Mouse (Mus musculus) spleen, adult 2 months (tissue): Measurements from ENCODE around the gene Pum3. TPM values are rescaled to one million over a fixed set of nuclear protein-coding genes. Genes with fewer than 3 reads are reported as not detected.
A peak's percentile ranks its signal among the peaks of the same experiment; 100 is the strongest.

Experiments used
- DNase-seq, 2 experiments: peaks; one replicate each; pipeline versions ENCODE4 v3.0.0 to v3.0.0-alpha.2; 2012 to 2021; ENCODE audit warnings: low spot score in 2 of 2, low read depth in 1 of 2
- H3K27ac ChIP-seq: fragments of 200-500 bp; 2 replicates; pipeline ENCODE4 v1.5.1; 2012; ENCODE audit warnings: low read length, inconsistent platforms; ENCODE audit not compliant: insufficient read depth
- H3K27me3 ChIP-seq: fragments of 200-500 bp; 2 replicates; pipeline ENCODE4 v1.6.1; 2012; ENCODE audit warnings: mild to moderate bottlenecking, moderate library complexity, low read length, inconsistent platforms; ENCODE audit not compliant: control insufficient read depth, insufficient read depth
- H3K36me3 ChIP-seq: fragments of 200-500 bp; 2 replicates; pipeline ENCODE4 v1.6.1; 2012; ENCODE audit warnings: mild to moderate bottlenecking, low read length, inconsistent platforms; ENCODE audit not compliant: control insufficient read depth, insufficient read depth
- H3K4me1 ChIP-seq: fragments of 200-500 bp; 2 replicates; pipeline ENCODE4 v1.6.1; 2011; ENCODE audit warnings: inconsistent platforms; ENCODE audit not compliant: control insufficient read depth, insufficient read depth, insufficient read length
- H3K4me3 ChIP-seq: fragments of 200-500 bp; 2 replicates; pipeline ENCODE4 v1.5.1; 2011; ENCODE audit warnings: mild to moderate bottlenecking, inconsistent platforms; ENCODE audit not compliant: insufficient read depth, insufficient read length; ENCODE audit errors: extremely low read depth
- CTCF ChIP-seq: fragments of 200-500 bp; IDR thresholded peaks from 2 replicates; pipeline ENCODE4 v1.5.1; 2011; ENCODE audit warnings: mild to moderate bottlenecking, inconsistent platforms; ENCODE audit not compliant: insufficient read depth, insufficient read length, insufficient replicate concordance; ENCODE audit errors: extremely low read depth
- POLR2A ChIP-seq: fragments of 200-500 bp; IDR thresholded peaks from 2 replicates; pipeline ENCODE4 v1.6.1; 2011; ENCODE audit warnings: low read depth, low read length, inconsistent platforms
- WGBS: fragments of 180-500 bp; shearing (Covaris S2); methylation state at CpG from one replicate; pipeline ENCODE4 v1.1.7; 2018; 5-methylcytosine and 5-hydroxymethylcytosine counted together
- polyA plus RNA-seq: library from polyadenylated mRNA; depleted of rRNA; stranded (reverse); fragments of >200 nt; gene quantifications from 2 replicates; pipeline ENCODE4 v1.2.3, GENCODE M21; 2012; rRNA removed

The Pum3 gene
- 10.5 and 14.2 TPM in 2 replicates for polyA plus RNA-seq

DNA sequence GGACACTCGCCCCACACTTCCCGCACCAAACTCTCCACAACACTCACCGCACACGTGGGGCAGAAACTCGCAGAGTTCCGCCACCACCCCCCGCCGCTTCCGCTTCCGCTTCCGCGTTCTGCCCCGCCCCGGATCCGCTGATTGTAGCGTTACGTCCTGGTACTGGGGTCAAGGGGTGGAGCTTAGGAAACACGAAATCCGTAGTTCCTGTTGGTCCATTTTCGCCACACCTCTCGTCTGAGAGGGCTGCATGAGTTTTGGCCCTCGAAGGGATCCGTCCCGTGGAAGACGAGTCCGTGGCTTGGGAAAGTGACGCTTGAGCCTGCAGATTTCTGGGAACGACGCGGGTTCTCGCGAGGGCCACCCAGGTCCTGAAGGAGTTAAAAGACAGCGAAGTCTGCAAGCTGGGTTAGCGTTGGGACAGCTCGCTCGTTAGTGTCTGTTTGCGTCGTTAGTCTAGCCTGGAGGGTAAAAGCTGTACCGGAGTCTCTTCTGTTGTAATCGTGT lies at the start of gene Pum3:
Gene Pum3, minus strand, starts transcription at position 81 of the 507 bp plus-strand sequence.
- WGBS, result under 1% methylated on average over 40 of the region's 40 CpGs
- TF ChIP-seq POLR2A, result peak; percentile 70
- TF ChIP-seq CTCF, result no peak
- peaks cover 2% of the 10 kb centered on the region; the same call in 1 of the 2 replicates for H3K4me1 ChIP-seq
- DNase-seq, result peak; percentile 92 to 94
- peaks cover 6% of the 10 kb centered on the region for H3K36me3 ChIP-seq
- peak within 1 kb of the TSS; percentile 88 for H3K4me3 ChIP-seq
- no peaks in the 10 kb centered on the region for H3K27me3 ChIP-seq
- peak within 1 kb of the TSS; percentile 68 for H3K27ac ChIP-seq

DNA sequence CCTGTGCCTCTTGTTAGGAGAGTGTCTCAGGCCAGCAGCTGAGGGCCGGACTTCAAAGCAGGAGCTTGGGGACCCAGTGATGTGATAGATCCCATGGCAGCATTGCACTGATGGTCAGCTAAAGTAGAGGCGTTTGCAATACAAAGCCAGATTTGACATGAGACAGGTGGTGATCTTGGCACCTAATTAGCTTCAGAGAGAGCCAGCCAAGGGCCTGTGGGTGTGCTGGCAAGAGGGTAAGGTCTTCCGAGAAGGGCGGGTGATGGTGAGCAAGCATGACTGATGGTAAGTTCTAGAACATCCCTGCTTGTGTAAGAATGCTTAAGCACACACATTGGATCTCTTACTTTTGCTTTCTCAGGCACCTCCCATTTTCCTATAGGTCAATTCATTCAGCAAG lies 37.1 kb upstream of the Pum3 start:
- Histone ChIP-seq H3K4me1 (no peaks in the 10 kb centered on the region), H3K27ac (no peak overlapping the region), H3K27me3 (no peaks in the 10 kb centered on the region; the same call in 1 of the 2 replicates), H3K4me3 (no peak overlapping the region), H3K36me3 (no peaks in the 10 kb centered on the region)
- 79% methylated on average over 4 of the region's 4 CpGs for WGBS
- DNase-seq, result no peak
- TF ChIP-seq CTCF, result no peak
- no peak for TF ChIP-seq POLR2A

DNA sequence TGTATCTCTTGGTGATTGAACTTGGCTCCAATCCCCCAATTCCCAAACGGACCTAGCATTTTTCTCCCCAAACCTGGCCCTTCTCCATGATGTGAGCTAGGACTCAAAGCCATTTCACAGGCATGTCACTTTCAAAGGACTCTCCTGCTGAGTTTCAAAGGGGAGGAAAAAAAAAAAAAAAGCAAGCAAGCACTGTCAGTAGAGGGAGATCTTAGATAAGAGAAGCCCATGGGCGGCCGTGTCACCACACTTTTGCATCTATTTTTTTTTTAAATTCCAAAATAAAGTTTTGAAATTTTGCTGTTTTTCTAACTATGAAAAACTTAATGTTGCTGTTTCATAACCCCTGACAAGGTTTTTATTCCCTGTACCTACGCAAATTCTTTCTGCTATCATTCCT lies 33.0 kb upstream of the Pum3 start:
- TF ChIP-seq CTCF (no peak), POLR2A (no peak)
- whole genome bisulfite sequencing, result 64% methylated on average over 4 of the region's 4 CpGs
- Histone ChIP-seq H3K4me1 (no peaks in the 10 kb centered on the region), H3K27ac (no peak overlapping the region), H3K36me3 (no peaks in the 10 kb centered on the region), H3K4me3 (no peak overlapping the region), H3K27me3 (no peaks in the 10 kb centered on the region; the same call in 1 of the 2 replicates)
- DNase-seq, result no peak

DNA sequence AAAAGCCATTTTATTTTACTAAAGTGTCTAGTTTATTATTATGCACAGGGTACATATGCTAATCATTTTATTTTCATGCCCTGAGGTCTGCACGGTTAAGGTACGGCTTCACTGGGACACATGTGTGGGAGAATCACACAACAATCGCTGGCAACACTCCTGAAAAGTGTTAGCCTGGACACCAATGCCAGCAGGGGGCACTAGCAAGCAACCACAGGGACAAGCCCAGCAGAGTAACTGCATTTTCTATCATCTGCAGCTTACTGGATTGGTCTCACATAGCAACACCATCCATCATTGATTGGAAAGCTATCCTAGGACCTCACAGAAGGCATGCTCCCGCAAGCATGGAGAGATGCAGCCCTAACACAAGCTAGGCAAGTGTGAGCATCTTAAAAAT lies 20.8 kb upstream of the Pum3 start:
- no peaks in the 10 kb centered on the region for H3K36me3 ChIP-seq
- H3K4me1 ChIP-seq, result no peaks in the 10 kb centered on the region
- 47% methylated on average over 4 of the region's 4 CpGs for WGBS
- H3K27me3 ChIP-seq, result no peaks in the 10 kb centered on the region
- DNase-seq, result peak in 1 of 2 experiments; percentile 6
- TF ChIP-seq POLR2A (no peak), CTCF (peak; percentile 25; the same call in 1 of the 2 replicates)
- H3K27ac ChIP-seq, result no peak overlapping the region
- H3K4me3 ChIP-seq, result no peak overlapping the region

DNA sequence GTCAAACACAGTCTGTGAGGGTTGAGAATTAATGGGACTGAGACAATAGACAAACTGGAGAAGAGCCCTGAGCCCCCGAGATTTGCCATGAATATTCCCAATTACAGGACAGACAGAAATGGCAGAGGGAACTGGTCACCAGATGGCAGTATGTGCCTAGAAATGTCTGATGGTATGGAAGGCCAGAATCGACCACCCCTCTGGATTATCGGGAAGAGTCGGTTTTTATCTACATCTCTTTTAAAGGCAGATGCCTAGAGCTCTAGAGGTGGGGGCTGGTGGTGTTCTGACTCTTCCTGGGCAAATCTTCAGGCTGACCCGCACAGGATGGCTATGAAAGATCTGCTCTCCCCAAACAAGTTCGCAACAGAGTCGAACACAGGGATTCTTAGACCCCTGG lies 17.9 kb upstream of the Pum3 start:
- H3K4me3 ChIP-seq, result no peak overlapping the region
- no peaks in the 10 kb centered on the region for H3K36me3 ChIP-seq
- no peaks in the 10 kb centered on the region for H3K4me1 ChIP-seq
- WGBS, result 40% methylated on average over 7 of the region's 7 CpGs
- DNase-seq, result no peak
- no peak overlapping the region for H3K27ac ChIP-seq
- TF ChIP-seq POLR2A (no peak), CTCF (no peak)
- no peaks in the 10 kb centered on the region for H3K27me3 ChIP-seq

DNA sequence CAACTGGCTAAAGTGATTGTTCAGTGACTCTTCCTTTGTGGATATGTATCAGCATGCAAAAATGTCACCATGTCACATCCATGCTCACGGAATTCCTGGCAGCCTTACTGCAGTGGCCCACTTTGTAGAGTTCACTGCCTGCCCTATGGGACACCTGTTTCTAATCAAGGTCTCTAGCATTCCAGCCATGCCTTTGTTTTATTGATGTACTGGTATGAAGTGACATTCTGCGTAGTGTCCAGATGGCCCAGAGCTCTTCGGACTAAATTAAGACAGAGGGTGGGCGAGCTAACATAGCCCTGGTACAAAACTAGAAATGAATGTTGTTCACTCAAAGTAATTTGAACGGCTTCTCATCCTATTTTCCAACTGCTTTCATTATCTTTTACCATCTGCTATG lies 11.5 kb upstream of the Pum3 start:
- Histone ChIP-seq H3K27ac (no peak overlapping the region), H3K27me3 (no peaks in the 10 kb centered on the region), H3K4me1 (no peaks in the 10 kb centered on the region), H3K4me3 (no peak overlapping the region), H3K36me3 (no peaks in the 10 kb centered on the region)
- 93% methylated on average over 5 of the region's 5 CpGs for WGBS
- no peak for TF ChIP-seq POLR2A
- TF ChIP-seq CTCF, result no peak
- DNase-seq, result no peak

DNA sequence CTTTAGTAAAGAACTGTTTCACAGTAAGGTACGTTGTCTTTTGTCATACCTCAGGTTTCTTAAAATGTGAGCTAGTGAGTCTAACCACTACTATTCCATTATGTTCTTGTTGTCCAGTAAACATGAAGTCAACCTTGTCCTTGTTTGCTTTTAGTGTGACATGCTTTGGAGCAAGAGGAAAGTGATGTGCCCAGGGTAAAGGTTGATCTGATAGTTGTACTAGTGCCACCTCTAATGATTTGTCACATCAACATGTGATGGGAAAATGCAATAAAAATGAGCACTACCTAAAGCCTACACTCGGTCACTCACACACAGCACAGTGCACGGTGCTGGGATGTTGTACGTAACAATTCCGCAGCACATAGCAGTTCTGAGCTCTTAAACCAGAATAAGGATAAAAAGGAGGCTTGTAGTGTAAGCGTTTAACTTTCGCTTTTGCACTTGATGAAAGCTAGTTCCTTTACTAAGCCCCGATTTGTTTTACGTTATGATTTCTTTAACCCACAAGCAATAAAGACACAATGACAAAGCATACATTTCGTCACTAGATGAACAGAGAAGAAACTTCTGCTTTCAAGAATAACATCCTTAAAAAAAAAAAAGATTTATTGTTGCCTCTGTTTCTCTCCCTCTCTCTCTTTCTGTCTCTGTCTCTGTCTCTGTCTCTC lies 8.5 kb upstream of the Pum3 start:
- no peaks in the 10 kb centered on the region for H3K4me1 ChIP-seq
- 28% methylated on average over 10 of the region's 10 CpGs for WGBS
- H3K36me3 ChIP-seq, result no peaks in the 10 kb centered on the region
- TF ChIP-seq CTCF, result no peak
- no peak for TF ChIP-seq POLR2A
- H3K27me3 ChIP-seq, result no peaks in the 10 kb centered on the region
- no peak overlapping the region for H3K27ac ChIP-seq
- peak overlapping the region; percentile 3; the same call in 1 of the 2 replicates for H3K4me3 ChIP-seq
- DNase-seq, result no peak
